In genomic region chr9:27453924-27454652, GRCm38 (mm10) we compare ENCODE assay signal across 17 mouse cellular contexts. TPM values are rescaled to one million over a fixed set of nuclear protein-coding genes. Genes with fewer than 3 reads are reported as not detected.
DNase-seq lines count a peak whose midpoint lies in the region; ATAC-seq and TF ChIP-seq lines count a peak whose summit lies in the region.
"Had no signal": no experiment of that assay in that cellular context is flagged by ENCODE, and none has a peak within 500 bp of the region (broad histone marks: within the 10 kb centered on the region; RNA-seq: fewer than 3 reads in every experiment).

No protein-coding gene starts in this region.

- intact Hi-C loops in left cerebral cortex, adult 2 months (cut with DNase I): loop anchor here (2.0 to 5.0 kb wide), 2 partner anchors 57 to 238 kb away; no protein-coding TSS in a partner anchor
- intact Hi-C loops in heart, postnatal 25 days (cut with DNase I): no loop called here

- 47% methylated on average over 10 of the region's 10 CpGs for WGBS in lung, postnatal 0 days
- WGBS in lung, adult 2 months: 39% methylated on average over 10 of the region's 10 CpGs

- H3K4me2 ChIP-seq in lung, postnatal 0 days (replicated peaks; ENCODE audit: low read depth, low read length): no peak overlapping the region
- H3K4me2 ChIP-seq: heart, embryonic 13.5 days; limb, embryonic 13.5 days; lung, embryonic 15.5 days had no signal

- TF ChIP-seq EP300 in lung, postnatal 0 days (IDR thresholded peaks at IDR 0.05): peak; percentile 65

- H3K9ac ChIP-seq in lung, postnatal 0 days (replicated peaks; ENCODE audit: low read depth): no peak overlapping the region
- H3K9ac ChIP-seq: heart, embryonic 13.5 days; limb, embryonic 13.5 days; lung, embryonic 15.5 days had no signal

- TF ChIP-seq POLR2A in lung, adult 2 months (IDR thresholded peaks at IDR 0.05; ENCODE audit: borderline replicate concordance, extremely low read depth, low read depth, low read length): no peak

- no peaks in the 10 kb centered on the region for H3K36me3 ChIP-seq in lung, postnatal 0 days (ENCODE audit: insufficient read depth, low read length)
- H3K36me3 ChIP-seq: heart, embryonic 13.5 days; limb, embryonic 13.5 days; lung, embryonic 15.5 days had no signal

- peak; percentile 77 for ATAC-seq in lung, postnatal 0 days
- ATAC-seq in megakaryocyte, adult 5-6 weeks (ENCODE audit: poor library complexity, severe bottlenecking): no peak

- no peaks in the 10 kb centered on the region for H3K4me1 ChIP-seq in lung, postnatal 0 days (ENCODE audit: insufficient read depth, low read depth, low read length)
- H3K4me1 ChIP-seq in lung, adult 2 months (ENCODE audit: control insufficient read depth, insufficient read depth, low read length): no peaks in the 10 kb centered on the region
- H3K4me1 ChIP-seq: heart, embryonic 13.5 days; limb, embryonic 13.5 days; lung, embryonic 15.5 days had no signal

- DNase-seq in lung, postnatal 0 days (ENCODE audit: low spot score): peak; percentile 8
- no peak for DNase-seq in lung, adult 2 months
- DNase-seq in frontal cortex, postnatal 10 days (ENCODE audit: low spot score in 2 of 2): peak; percentile 34 to 73
- peak; percentile 27 to 53 for DNase-seq in left cerebral cortex, adult 2 months (ENCODE audit: extremely low spot score in 1 of 2, low spot score in 2 of 2)
- DNase-seq in right cerebral cortex, postnatal 10 days (ENCODE audit: low spot score in 2 of 2): peak; percentile 68 to 88
- no peak for DNase-seq in embryo, embryonic 10 days (ENCODE audit: low spot score)
- DNase-seq in heart, postnatal 25 days (ENCODE audit: low spot score): no peak
- DNase-seq: cerebellum, adult 8-10 months; gastrocnemius, postnatal 14 days; thymus, adult 18-20 months had no signal

- no peak overlapping the region for H3K4me3 ChIP-seq in lung, postnatal 0 days (ENCODE audit: low read depth, low read length)
- H3K4me3 ChIP-seq in lung, adult 2 months (replicated peaks; ENCODE audit: extremely low read depth, low read depth, low read length): no peak overlapping the region
- no peak overlapping the region for H3K4me3 ChIP-seq in left cerebral cortex, adult 2 months
- H3K4me3 ChIP-seq: heart, embryonic 13.5 days; limb, embryonic 13.5 days; lung, embryonic 15.5 days had no signal

- H3K9me3 ChIP-seq in lung, postnatal 0 days (ENCODE audit: low read length): no peaks in the 10 kb centered on the region
- H3K9me3 ChIP-seq: heart, embryonic 13.5 days; limb, embryonic 13.5 days; lung, embryonic 15.5 days had no signal

- H3K27me3 ChIP-seq in lung, postnatal 0 days (replicated peaks; ENCODE audit: insufficient read depth, low read length): no peaks in the 10 kb centered on the region
- H3K27me3 ChIP-seq: heart, embryonic 13.5 days; limb, embryonic 13.5 days; lung, embryonic 15.5 days had no signal

- no peak overlapping the region for H3K27ac ChIP-seq in lung, postnatal 0 days (ENCODE audit: low read length)
- peak overlapping the region; percentile 78 for H3K27ac ChIP-seq in left cerebral cortex, adult 2 months
- H3K27ac ChIP-seq: heart, embryonic 13.5 days; kidney, postnatal 0 days; limb, embryonic 13.5 days; lung, embryonic 15.5 days had no signal

- no peak for TF ChIP-seq CTCF in lung, postnatal 0 days (IDR thresholded peaks at IDR 0.05)
- TF ChIP-seq CTCF in lung, adult 2 months (IDR thresholded peaks at IDR 0.05; ENCODE audit: insufficient read depth, low read length): no peak
- no peak for TF ChIP-seq CTCF in left cerebral cortex, adult 2 months (IDR thresholded peaks at IDR 0.05)

RNA-seq across cellular contexts. Expression of gene Spata19, which starts 57.5 kb away (rescaled TPM):
- not detected in 2 replicates for polyA plus RNA-seq in lung, postnatal 0 days (2015; fragmentation: Nextera tagmentation; extraction: Ambion mirVana)
- not detected in 2 replicates for polyA plus RNA-seq in lung, adult 2 months (2012; rRNA removed)
- 1 to 10 TPM; 1.2 to 1.4 TPM for total RNA-seq in left cerebral cortex, adult 2 months (2021)
- not detected for total RNA-seq in heart, postnatal 25 days (2021)
- not detected in 2 replicates for total RNA-seq in megakaryocyte, adult 5-6 weeks (2015)
- not detected in 2 replicates for total RNA-seq in megakaryocyte, adult 5-6 weeks (2017)
- total RNA-seq: adrenal gland, postnatal 14 days; gastrocnemius, postnatal 14 days; monocyte, adult 5-6 weeks had no signal
- polyA plus RNA-seq: heart, embryonic 13.5 days; kidney, postnatal 0 days; limb, embryonic 13.5 days; lung, embryonic 15.5 days had no signal

Comparison
In these comparisons a context has a peak if more than half of its experiments do, and no peak if none do; other contexts are left out.
1. DNase-seq: peak in lung, postnatal 0 days (single experiment), frontal cortex, postnatal 10 days (2 of 2), left cerebral cortex, adult 2 months (2 of 2) and right cerebral cortex, postnatal 10 days (2 of 2); none in lung, adult 2 months (single experiment), embryo, embryonic 10 days (single experiment) and heart, postnatal 25 days (single experiment).